Mouse (Mus musculus): ENCODE data around the gene Cpb2.

The Cpb2 gene

DNA sequence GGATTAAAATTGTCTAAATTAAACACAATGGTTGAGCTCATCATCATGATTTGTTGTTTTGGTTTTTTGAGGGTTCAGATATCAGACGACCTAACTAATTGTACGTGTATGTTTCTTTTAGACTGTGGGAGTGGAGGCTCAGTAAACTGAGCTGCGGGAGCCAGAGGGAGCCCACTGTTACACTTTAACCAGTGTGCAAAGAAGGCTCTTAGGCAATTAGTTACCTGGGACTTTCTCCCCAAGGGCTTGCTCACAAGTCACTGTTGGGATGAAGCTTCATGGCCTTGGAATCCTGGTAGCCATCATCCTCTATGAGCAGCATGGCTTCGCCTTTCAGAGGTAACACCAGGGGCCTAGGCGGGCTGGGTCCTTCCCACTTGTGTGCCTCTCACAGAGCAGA lies at the start of gene Cpb2:
TSS of gene Cpb2 (plus strand) at position 201 of the 400 bp plus-strand sequence.
- no peak for DNase-seq (ENCODE audit: low spot score in 2 of 2)

DNA sequence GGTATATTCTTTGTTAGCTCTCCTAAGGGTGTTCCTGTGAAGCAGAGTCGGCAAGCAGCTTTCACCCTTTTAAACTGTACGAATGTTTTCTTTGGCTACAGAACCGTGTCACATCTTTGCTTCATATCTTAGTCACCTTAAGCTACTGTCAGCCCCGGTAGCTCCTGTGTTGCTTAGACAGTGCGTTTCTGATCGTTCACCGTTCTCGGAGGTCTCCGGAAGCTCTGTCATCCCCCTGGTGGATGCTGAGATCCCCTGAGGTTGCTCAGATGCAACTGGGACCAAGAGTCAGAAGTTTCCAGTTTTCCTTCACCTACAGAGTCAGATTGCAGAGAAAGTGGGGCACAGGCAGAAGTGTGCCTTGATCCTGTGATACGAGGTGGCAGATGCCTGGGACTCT lies 49.7 kb upstream of the Cpb2 start:
- DNase-seq (ENCODE audit: low spot score in 2 of 2): no peak

DNA sequence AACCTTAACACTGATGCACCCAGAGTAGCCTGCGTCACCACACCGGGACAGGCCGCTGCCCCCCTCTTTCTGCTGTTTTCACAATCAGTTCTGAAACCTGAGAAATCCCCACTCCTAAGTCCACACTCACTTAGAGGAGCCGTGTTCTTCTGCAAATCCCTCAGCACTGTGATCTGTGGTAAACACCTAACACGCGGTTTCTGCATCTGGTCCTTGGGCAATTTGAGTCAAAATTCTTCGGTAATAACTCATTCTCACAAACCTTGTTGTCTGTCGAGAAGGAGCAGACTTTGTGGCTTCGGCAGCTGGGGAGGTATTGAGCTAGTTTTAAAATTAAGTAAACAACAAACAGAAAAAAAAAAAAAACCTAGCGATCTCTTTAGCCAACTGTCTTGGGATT lies 49.2 kb upstream of the Cpb2 start:
- DNase-seq (ENCODE audit: low spot score in 2 of 2): no peak

DNA sequence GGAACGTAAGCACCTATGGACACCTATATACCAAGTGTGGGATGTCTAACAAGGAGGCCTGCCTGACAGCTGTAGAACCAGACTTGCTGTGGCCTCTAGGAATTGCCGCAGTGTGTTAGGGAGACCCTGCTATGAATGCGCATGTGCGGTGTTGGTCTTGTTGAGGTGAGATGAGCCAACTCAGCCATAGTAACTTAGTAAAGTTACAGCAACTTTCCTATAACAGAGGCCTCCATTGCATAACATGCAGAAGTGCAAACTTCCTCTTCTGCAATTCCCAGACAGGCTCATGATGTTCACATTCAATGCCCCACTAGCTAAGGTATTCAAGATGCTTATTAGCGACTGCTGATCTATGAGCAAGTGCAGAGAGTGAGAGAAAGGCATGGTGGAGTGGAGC lies 46.6 kb upstream of the Cpb2 start:
- no peak for DNase-seq (ENCODE audit: low spot score in 2 of 2)

DNA sequence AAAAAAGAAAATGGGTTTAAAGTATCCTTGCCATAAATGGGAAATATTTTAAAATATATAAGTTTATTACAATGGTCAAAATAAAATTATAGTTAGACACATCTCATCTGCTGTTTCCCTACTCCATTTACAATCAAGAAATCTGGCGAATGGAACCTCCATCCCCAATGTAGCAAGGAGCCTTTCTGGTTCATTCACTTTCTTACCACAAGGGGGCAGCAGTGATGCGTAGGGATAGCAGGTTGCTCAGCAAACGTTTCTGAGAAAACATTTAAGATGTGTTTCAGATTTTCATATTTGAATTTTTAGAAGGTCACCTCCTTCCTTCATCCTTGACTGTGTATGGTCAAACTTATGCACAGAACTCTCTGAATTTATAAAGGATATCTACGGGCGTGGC lies 45.1 kb upstream of the Cpb2 start:
- peak in 1 of 2 experiments; percentile 62 for DNase-seq (ENCODE audit: low spot score in 2 of 2)

DNA sequence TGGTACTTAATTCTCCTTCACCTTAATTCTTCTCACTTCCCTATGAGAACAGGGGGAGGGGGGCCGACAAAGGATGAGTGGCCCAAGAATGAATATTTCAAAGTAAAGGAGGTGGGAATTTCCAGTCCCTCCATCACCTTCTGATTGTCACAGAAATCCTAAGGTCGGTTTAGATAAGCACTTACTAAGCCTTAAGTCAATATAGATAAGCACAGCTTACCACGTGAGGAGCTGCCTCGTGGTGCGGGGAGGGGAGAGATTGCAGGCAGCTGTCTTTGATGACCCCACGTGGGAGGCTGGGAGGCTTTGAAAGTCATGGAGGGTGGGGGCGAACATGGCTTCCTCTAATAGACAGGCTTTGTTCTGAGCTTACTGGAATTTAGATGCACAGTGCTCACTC lies 44.4 kb upstream of the Cpb2 start:
- no peak for DNase-seq (ENCODE audit: low spot score in 2 of 2)

DNA sequence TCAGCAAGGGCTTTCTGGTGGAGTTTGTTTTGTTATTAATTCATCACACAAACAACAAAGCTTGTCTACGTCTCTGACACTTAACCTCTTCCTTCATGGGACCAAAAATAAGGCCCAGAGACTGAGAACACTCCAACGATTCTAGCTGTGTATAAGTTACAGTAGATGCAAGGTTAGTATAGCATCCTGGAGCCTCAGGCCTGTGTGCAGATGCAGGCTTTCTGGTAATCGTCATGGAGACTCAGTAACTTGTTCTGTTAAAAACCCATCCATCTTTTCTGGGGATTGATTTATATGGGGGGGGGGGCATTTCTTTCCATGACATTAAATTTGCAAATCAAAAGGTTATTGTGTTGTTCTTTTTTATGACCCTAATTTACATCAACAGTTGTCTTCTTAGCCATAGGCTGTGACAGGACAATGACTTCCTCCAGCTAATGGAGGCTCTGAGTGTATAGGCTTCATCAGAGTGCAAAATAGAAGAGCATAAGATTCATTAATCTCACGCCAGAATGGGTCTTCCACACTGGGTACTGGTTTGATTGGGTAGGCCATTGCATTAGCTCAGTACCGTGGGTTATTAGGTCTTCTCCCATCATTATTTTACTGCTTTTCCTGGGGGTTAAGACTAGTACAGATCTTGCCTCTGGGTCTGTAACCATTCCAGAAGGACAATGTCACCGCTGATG lies 36.6 kb upstream of the Cpb2 start:
- no peak for DNase-seq (ENCODE audit: low spot score in 2 of 2)

DNA sequence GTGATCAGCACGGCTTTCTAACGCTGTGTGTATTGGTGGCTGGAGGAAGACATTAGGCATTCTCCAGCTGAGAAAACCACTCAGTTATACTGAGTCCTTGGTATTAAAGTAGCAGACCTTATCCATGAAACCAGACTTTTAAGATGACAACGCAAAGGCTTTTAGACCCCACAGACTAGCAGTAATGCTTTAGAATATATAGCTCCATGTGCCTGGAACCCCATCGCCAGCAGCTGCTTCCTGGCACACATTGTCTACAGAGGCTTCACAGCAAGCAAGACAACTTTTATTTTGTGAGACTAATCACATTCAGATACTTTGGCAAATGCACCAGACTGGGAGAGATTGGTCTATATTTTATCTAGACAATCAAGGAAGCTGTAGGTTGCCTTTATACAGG lies 35.8 kb upstream of the Cpb2 start:
- DNase-seq (ENCODE audit: low spot score in 2 of 2): no peak

DNA sequence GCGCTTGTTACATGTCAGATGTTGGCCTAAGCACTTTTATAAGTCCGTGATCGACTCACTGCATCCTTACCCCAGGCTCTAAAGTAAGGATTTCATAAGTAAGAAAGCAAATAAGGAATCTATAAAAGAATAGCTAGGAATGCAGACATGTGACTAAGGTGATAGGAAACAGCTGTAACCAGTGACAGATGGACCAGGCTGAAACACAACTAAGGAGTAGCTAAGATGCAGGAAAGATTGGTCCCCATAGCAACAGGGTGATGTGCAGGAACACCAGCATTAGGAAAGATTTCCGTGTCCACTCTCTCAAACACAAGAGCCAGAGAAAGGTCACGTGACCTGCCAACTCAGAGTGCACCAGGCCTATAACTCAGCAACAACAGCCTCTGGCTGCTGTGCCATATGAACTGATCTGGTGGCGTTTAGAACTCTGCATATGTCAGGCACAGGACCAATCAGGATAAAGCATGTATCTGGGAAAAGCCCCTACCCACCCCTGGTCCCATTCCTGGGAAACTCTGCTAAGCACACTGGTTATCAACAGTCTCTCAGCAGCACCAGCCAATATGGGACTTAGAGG lies 33.4 kb upstream of the Cpb2 start:
- DNase-seq (ENCODE audit: low spot score in 2 of 2): no peak

DNA sequence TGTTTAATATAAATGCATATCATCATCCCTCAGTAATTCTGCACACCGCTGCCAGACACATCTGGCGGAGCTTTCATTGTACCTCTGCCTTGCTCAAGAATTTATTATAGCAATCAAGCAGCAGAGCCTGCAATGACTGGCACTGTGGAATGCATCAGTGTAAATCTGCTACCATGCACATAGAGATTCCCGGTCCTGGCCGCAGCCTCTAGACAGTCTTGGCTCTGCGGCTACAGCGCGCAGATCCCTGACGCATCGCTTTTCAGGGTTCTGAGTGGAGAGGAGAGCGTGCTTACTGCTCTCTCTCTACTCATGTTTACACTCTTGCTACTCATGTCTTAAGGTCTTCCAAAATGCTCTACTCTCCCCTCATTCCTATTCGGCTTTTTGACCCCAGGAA lies 28.3 kb upstream of the Cpb2 start:
- DNase-seq (ENCODE audit: low spot score in 2 of 2): no peak

DNA sequence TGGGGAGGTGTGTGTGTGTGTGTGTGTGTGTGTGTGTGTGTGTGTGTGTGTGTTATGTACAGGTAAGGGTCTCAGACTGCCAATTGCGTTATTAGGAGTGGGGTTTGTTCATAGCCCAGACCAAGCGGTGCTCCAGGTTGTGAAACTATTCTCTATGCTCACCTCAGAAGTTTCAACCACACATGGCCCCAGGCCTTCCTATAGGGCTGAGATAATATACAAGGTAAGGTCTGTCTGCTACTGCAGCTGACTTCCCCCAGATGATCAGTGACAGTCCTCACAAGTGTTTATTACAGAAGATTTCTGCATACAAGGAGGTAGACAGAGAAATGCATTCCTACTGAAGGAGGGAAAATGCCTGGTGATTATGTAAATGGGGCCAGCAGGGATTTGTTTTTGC lies 23.2 kb upstream of the Cpb2 start:
- no peak for DNase-seq (ENCODE audit: low spot score in 2 of 2)

DNA sequence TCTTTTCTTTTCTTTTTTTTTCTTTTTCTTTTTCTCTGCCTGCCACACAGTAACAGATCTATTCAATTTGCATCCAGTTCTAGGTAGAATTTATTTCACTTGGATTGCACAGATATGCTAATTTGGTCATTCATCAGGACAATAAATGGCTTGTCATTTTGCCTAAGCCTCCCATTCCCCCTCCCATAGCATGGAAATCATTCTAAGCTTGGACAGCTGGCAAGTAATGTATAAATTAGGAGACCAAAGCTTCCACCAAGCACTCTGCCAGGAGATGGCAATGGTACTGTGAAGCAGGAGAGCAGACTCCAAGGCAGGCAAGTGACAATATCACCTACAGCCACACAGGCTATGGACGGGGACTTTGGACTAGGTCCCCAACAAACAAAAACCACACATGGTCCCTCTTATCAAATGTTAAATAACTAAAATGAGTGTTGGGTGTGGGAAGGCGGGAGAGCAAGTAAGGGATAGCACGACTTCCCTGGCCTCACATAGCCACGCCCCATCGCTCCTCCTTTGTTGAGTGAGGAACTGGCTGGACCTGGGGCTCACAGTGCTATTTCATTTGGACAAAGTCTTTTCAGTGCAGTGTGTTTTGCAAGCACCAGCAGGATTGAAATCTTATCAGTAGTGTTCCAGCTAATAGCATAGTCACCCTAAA lies 22.7 kb upstream of the Cpb2 start:
- DNase-seq (ENCODE audit: low spot score in 2 of 2): no peak

DNA sequence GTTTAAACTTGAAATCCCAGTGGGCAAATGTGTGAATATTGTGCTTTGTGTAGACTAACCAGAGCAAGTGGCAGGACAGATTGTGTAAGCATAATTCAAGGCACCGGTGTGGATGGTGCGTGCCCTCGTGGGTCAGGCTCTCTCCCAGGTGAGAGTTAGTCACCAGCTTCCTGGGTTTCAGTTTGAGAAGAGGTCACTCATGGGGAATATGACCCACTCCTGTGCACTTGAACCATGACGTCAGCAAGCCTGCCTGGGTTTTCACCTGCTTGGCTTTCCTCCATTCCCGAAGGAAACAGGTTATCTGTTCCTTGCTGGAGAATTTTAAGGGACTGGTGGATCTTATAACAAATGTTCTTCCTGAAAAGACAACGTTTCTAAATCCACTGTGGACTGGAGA lies 19.7 kb upstream of the Cpb2 start:
- DNase-seq (ENCODE audit: low spot score in 2 of 2): no peak

DNA sequence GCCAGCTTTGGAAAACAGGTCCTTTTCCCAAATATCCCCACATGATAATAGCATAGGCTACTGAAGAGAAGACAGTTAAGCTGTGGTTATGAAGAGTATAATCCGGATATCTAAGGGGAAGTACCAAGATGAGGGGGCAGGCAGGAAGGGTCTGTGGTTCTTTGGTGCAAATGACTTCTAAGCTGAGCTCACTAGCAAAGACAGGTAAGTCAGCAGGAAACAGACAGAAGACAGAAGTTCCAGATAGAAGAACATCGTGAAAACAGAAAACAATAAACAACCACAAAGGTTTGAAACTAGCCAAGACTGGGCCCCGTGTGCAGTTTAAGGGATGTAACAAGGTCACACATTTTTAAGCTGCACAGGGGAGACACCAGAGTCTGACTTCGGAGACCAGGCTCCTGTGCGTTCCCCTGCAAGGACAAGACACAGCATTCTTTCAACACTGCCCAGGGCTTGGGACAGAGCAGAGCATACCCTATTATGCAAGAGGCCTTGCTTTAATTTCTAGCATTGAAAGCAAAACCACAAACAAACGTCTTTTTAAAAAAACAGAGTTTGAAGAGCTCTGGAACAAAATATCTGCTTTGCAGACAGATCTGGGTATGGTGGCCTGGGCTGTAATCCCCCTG lies 14.5 kb upstream of the Cpb2 start:
- DNase-seq (ENCODE audit: low spot score in 2 of 2): no peak

DNA sequence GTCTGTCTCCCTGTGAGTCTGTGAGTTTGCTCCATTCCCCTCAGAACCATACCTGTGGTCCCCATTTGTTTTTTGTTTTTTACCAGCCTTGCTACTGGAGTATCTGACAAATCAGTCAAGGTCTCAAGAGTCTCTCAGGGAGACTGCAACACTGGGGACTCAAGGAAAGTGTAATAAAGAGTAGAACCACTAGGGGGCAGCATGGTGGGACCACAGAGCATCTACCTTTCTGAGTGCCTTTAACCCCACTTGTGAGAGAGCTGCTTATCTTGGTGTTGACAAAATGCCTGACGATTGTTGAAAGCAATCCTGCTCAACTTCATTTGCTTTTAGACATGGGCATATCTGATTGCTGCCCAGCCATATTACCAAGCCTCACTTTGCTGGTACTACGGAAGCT lies 12.3 kb upstream of the Cpb2 start:
- no peak for DNase-seq (ENCODE audit: low spot score in 2 of 2)

DNA sequence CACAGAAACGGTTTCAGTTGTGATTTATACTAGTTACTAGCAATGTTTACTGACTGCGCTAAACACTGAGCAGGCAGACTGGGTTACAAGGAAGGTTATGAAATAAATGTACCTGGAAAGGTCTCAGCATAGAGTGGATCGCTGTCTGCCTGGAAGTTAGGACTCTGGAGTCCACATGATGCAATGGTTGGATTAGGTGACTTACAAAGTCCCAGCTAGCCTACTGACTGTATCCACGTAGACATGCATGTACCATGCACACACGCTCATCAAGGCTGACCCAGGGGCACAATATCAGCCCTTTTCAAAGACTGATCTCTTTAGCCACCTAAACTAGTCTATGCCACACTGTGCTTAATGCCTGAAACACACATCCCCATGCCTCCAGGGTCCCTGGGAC lies 9.0 kb upstream of the Cpb2 start:
- DNase-seq (ENCODE audit: low spot score in 2 of 2): no peak

DNA sequence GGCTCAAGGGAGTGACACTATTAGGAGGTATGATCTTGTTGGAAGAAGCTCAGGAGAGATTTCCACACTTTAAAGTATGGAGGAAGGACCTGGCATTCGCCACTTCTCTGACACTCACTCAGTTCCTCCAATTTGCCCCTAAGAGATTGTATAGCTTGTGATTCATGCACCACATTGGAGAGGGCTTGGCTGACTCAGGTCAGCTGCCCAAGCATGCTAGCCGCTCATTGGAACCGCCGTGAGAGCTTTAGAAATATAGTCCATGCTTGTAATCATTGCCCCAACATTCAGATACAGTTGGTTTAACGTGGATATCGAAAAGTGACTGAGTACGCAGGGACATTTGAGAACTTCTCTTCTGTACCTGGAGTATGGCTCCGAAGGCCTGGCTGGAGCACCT lies 6.5 kb upstream of the Cpb2 start:
- no peak for DNase-seq (ENCODE audit: low spot score in 2 of 2)

DNA sequence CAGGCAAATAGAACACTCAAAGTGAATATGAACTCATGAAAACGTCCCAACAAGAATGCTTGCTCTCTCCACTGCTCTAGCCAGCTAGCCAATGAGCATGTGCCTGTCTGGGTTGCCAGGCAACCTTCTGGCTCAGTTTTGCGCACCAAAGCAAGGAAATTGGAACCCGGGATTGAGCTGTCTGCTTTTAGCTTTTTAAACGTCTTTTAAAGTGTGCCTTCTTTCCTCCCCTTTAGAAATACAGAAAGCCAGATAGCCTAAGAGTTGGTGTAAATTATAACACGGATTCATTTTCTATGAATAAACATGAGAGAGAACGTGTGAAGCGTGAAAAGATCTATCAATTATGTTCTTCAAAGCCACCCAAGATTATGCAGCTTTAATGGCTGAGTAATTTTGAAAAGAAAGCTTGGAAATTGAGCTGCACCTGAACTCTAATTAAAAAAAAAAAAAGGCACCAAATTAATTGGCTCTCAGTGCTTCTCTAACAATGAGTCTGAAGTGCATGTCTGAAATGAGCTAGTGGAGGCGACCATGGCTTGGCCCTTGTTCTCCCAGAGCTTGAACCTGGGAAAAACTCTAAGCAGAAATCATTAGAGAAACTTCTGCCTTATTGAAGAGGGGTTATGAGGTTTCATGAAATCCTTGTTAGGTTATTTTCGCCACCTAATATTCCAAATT lies 6.0 kb upstream of the Cpb2 start:
- peak; percentile 35 to 39 for DNase-seq (ENCODE audit: low spot score in 2 of 2)

DNA sequence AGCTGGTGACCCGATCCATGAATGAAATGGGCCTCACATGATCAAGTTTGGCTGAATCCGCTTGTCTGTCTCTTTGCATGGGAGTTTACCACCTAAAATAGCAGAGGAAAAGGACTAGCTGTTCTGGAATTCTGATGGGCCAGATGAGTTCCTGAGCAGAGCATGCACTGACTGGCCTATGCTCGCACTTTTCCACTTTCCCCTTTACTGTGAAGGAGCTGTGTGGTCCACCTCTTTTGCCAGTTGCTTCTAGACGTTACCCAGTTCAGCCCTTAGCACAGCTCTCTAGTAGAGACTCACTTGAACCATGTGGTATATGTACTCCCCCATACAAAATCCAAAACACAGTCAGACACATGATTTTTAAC lies 5.5 kb upstream of the Cpb2 start:
- DNase-seq (ENCODE audit: low spot score in 2 of 2): no peak

DNA sequence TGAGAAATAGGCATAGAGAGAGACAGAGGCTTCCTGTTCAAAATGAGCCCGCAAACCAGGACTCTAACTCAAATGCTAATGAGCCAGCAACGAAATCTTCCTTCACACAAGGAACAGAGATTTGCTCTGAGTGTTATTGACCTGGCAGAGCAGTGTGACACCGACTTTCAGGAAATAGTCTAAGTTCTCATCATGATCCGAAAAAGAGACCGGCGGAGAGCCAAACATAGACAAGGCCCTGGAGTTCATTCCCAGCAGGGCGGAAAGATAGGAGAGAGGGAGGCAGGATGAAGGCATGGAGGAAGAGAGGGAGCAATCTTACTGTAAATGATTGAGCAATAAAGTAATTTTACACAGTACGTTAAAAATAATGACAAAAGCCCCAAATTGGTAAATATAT lies 5.0 kb upstream of the Cpb2 start:
- no peak for DNase-seq (ENCODE audit: low spot score in 2 of 2)

DNA sequence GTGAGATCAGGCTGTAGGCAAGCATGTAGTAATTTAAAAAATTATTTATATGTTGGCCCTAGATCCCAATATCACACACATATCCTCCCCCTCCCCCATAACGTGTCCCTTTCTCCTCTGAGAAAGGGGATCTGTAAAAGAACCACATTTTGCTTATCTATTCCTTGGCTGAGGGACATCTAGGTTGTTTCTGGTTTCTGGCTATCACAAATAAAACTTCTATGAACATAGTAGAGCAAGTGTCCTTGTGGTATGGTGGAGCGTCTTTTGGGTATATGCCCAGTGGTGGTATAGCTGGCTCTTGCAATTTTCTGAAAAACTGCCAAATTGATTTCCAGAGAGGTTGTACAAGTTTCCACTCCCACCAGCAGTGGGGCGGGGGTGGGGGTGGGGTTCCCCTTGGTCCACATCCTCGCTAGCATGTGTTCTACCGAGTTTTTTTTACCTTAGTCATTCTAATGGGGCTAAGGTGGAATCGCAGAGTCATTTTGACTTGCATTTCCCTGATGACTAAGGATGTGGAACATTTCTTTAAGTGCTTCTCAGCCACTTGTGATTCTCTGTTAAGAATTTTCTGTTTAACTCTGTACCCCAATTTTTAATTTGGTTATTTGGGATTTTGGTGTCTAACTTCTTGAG lies 3.9 kb upstream of the Cpb2 start:
- no peak for DNase-seq (ENCODE audit: low spot score in 2 of 2)

Data from frontal cortex, postnatal 14 days (tissue).